Mouse (Mus musculus) ovary, postnatal 10 days (tissue): ENCODE measurements around the gene Tet1.
A peak's percentile ranks its signal among the peaks of the same experiment; 100 is the strongest.
"Not testable (repeated sequence)": the region's sequence is repeated elsewhere in the genome, so short reads cannot be mapped to it uniquely, and the experiment has no call there.

Experiments
- DNase-seq: peaks from one replicate; pipeline ENCODE4 v3.0.0; 2022; ENCODE audit warnings: low spot score

Tet1 gene

DNA sequence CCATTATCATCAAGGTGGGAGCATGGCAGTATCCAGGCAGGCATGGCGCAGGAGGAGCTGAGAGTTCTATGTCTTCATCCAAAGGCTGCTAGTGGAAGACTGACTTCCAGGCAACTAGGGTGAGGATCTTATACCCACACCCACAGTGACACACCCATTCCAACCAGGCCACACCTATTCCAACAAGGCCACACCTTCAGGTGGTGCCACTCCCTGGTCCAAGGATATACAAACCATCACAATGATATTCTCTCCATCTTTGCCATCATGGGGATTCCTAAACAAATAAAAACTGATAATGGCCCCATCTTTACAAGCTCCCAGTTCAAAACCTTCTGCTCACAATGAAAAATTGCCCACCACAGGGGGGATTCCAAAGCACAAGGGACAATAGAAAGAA, at the start of gene Tet1:
Gene Tet1 (minus strand): TSS at position 101 of the 400 bp plus-strand sequence.
- not testable (repeated sequence) for DNase-seq

DNA sequence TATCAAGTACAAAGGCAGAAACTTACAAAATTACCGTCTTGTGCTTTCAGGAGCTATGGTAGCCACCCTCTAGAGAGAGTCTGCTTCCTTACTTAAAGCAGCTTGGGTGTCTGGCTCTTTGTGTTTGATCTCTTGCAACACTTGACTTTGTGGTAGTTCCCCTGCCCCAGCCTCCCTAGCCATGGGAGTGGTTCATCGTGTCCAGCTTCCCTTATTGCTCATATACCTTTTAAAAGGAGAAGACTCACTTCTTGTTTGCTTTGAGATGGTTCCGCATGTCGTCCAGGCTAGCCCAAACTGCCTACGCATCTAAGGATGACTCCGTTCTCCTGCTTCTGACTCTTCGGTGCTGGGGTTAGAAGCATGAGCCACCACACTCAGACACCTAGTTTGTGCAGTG, 39.8 kb upstream of the Tet1 start:
- no peak for DNase-seq

DNA sequence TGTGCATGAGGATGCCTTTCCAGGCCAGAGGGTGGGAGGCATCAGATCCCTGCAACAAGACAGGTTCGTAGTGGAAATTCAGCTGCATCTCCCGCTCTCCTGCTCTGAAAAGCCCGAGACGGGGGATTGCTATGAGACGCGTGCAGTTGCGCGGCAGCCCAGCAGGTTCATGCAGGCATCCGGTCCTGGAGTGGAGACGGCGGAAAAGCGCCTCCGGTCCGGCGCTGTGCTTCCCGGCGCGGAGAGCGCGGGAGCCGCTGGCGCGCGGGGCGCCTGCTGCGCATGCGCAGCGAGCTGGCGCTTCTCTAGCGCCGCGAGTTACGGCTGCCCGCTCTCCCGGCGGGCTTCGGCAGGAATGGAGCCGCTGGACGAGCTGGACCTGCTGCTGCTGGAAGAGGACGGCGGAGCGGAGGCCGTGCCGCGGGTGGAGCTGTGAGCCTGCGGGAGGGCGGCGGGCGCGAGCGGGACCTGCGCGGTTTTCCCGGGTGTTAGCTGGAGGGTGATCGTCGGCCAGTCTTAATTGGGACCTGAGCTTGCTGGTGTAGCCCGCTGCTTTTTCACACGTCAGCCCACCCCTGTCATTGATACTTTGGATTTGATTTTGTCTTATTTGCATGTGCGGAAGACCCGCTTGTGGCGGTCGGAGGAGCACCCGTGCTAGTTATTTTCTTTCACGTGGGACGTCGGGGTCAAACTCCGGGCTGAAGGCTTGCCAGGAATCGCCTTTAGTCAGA, 38.1 kb upstream of the Tet1 start, which contains the start of gene Dna2:
Gene Dna2 (plus strand): TSS at position 289 of the 734 bp plus-strand sequence.
- DNase-seq = peak; percentile 60

- DNase-seq = no peak
These were observed 36.3 kb upstream of the Tet1 start for GRCm38 (mm10) chr10:62944975-62945580.

DNA sequence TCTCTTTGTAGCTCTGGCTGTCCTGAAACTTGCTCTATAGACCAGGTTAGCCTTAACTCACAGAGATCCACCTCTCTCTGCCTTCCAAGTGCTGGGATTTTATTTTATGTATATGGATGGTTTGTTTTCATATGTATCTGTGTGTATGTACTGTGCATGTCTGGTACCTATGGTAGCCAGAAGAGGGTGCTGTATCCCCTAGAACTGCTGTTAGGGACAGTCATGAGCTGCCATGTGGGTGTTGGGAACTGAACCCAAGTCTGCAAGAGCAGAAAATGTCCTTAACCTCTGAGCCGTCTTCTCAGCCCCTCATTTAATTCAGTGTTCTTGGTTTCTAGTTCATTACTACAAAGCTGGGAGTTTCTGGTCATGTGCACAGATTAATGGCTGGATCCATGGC, 23.6 kb upstream of the Tet1 start:
- no peak for DNase-seq

GRCm38 (mm10) chr10:62924096-62924635, 15.4 kb upstream of the Tet1 start:
- DNase-seq = no peak

DNA sequence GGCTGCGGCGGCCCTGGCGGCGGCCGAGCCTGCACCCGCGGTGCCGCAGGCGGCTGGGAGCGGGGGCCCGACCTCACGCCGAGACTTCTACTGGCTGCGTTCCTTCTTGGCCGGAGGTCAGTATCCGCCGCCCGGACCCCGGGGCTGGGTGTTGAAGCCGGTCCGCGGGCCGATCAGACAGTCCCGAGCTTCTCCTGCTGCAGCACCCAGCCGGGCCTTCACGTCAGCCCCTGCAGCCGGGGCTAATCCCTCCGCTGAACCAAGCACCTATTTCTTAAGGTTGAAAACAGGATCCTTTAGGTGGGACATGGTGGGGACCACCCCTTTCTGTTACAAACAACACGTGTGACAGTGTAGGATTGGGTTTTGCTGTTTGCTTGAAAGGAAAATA, 12.0 kb upstream of the Tet1 start:
- DNase-seq = no peak

- peak; percentile 88 for DNase-seq
These were observed 11.3 kb upstream of the Tet1 start, which contains the start of gene Slc25a16 for GRCm38 (mm10) chr10:62919925-62920765. TSS of gene Slc25a16 (plus strand) at chr10:62920633.

DNA sequence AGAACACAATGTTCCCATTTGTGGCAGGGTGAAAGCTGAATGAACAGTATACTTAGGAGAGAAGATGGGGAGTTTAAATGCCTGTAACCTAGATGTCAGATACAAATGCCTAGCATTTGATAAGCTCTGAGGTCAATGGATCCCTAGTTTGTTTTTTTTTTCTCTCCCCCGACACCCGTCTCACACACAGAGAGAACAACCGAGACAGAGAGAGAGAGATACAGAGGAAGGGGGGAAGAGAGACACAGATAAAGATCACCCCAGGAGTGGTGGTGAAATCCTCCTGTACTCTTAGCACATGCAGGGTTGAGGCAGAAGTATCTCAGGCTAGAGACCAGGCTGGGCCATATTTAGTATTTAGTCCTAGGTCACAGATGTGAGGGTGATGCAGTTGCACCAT, 10.2 kb upstream of the Tet1 start:
- DNase-seq = no peak

DNA sequence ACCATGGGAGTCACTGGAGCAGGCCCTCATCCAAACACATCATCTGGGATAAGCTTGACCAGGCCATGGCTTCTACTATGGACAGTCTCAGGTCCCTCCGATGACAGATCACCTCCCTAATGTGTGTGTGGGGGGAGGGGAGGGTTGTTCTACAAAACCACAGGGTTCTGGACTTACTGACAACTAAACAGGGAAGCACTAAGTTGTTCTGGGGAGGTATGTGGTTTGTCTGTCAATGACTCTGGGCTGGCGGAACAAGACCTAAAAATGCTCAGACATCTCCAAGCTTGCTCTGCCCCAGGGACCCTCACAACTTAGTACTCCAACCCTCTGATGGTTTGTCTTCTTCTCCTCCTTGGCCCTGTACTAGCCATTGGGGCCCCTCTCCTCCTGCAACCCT, 2.3 kb upstream of the Tet1 start:
- DNase-seq = no peak

DNA sequence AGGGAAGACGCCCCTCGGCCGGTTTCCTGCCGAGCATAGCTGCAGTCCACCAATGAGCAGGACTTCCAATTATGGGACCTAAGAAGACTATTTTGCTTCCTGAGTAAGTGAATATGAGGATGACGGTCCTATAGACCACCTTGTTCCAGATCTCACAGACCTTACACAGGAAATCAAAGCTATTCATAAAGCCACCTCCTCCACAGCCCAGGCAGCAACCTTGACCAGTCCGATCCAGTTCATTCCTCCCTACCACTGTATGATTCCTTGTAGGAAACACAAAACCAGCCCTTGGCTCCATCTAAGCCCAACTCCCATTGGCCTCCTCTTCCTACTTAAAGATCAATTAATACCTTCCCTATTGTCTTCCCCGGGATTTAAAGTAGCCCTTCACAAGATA, 2.5 kb downstream of the Tet1 start:
- DNase-seq = no peak

DNA sequence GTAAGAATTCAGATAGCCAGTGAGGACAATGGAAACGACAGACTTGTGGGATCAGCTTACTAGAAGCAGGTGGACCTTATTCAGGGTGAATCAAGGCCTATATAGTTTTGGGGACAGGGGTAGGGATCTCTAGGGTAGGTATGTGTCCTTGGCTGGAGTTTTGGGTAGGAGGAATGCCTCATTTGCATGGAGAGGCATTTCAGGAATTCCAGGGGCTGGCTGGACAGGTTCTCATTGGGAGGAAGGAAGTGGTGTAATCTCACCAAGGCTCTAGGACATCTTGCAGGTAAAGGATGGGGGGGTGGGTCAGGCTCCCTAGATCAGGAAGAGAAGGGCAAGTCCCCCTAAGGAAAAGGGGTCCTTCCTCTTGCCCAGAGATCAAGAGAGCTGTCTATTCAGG, 6.0 kb downstream of the Tet1 start:
- DNase-seq = no peak

DNA sequence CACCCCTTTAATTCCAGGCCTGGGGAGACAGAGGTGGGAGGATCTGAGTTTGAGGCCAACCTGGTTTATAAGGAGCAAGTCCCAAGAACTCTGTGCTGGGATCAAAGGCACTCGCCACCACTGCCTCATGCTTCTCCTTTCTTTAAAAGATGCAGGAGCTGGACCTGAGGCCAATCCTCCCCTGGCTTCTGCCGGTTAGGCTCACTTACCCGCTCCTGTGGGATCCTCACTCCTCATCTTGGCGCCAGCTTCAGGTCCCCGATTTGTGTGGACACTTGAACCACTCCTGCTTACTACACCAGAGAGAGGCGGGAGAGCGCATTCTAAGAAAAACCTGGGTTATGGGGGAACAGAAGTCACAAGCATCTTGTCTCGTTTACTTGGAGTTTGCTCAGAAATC, 7.0 kb downstream of the Tet1 start:
- no peak for DNase-seq

DNA sequence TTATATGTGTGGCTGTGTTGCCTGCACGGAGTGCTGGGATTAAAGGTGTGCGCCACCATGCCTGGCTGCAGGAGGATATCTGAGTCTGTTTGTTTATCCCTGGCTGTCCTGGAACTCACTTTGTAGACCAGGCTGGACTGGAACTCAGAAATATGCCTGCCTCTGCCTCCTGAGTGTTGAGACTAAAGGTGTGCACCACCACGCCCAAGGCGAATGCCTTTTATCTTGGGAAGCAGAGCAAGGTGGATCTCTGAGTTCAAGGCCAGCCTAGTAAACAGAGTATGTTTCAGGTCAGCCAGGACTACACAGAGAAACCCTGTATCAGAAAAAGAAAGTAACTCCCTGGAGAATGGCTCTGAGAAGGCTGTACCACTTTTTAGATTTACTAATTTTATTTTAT, 8.7 kb downstream of the Tet1 start:
- DNase-seq = no peak

- DNase-seq = no peak
These were observed 10.7 kb downstream of the Tet1 start for GRCm38 (mm10) chr10:62898061-62898460.

DNA sequence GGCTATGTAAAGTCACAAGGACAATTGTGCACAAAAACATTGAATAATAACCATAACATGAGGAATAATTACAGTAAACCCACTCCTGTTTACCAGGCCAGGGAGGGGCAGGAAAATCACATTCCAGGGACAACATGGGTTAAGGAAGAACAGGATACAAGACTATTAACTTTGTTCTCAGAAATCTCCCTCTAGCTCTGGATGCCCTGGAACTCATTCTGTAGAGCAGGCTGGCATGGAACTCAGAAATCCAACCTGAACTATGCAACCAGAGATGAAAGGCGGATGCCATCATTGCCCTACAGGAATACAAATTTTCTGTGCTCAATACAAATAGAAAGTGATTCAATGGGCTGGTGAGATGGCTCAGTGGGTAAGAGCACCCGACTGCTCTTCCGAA, 11.4 kb downstream of the Tet1 start:
- no peak for DNase-seq

DNA sequence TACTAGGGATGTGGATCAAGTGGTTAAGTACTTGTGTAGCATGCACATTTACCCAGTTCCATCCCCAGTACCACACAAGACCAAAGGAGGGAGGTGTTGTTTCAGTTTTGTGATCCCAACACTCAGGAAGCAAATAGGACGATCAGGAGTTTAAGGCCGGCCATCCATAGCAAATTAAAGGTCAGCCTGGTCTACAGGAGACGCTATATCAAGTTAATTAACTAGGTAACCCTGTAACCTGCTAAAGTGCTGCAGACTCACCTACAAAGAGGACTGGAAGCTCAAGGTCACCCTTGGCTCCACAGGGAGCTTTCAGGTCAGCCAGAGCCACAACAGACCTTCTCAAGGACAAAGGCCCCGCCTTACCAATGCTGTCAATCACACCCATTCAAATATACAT, 12.0 kb downstream of the Tet1 start:
- DNase-seq = no peak

- no peak for DNase-seq
These were observed 12.8 kb downstream of the Tet1 start for GRCm38 (mm10) chr10:62896035-62896434.

DNA sequence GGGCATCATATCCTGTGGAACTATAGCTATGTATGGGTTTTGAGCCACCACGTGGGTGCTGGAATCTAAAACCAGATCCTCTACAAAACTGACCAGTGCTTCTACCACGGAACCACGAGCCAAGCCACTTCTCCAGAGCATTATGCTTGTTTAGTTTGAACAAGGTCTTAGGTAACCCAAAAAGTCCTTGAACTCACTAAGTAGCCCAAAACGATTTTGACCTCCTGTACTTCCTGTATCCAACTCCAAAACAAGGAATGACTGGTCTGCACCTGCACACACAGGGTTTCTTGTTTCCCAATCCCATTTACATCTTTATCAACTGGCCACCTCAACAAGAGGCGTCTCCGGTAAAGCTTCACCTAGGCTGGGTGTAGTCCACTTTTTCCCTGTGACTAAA, 13.4 kb downstream of the Tet1 start:
- no peak for DNase-seq

- DNase-seq = no peak
These were observed 14.3 kb downstream of the Tet1 start for GRCm38 (mm10) chr10:62894447-62894846.

DNA sequence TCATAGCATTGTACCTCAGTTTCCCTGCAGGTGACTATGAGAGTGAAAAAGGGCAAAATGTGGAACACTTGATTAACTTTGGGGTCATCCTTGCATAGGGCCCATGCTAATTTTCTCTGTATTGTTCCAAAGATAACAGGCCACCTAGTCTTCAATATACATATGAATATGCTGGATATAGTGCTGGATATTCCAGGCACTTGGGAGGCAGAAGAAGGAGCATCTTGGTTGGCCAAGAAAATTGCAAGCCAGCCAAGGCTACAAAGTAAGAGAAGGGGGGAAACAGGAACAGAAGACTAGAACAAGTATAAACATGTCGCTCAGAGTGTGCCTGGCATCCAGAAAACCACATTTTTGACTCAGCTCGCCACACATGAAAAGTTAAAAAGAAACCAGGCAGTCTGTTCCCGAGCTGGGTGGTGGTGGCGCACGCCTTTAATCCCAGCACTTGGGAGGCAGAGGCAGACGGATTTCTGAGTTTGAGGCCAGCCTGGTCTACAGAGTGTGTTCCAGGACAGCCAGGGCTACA, 15.4 kb downstream of the Tet1 start:
- DNase-seq = no peak

- DNase-seq = no peak
These were observed 16.1 kb downstream of the Tet1 start for GRCm38 (mm10) chr10:62892549-62893232.
